Mouse (Mus musculus): ENCODE measurements around the gene Fyb2. TPM values are rescaled to one million over a fixed set of nuclear protein-coding genes. Genes with fewer than 3 reads are reported as not detected.

Gene Fyb2
- polyA plus RNA-seq, 1 experiment, result 3.7 TPM

- TF ChIP-seq CTCF (IDR thresholded peaks at IDR 0.05; ENCODE audit: control insufficient read depth, insufficient read depth, insufficient replicate concordance, low read depth, low read length) (no peak), POLR2A (IDR thresholded peaks at IDR 0.05; ENCODE audit: control insufficient read depth, low read depth, low read length) (no peak)
- H3K4me3 ChIP-seq (ENCODE audit: control insufficient read depth, low read depth, low read length), result no peak overlapping the region
- H3K27me3 ChIP-seq (ENCODE audit: control insufficient read depth, insufficient read depth, low read length), result no peaks in the 10 kb centered on the region
- H3K36me3 ChIP-seq (ENCODE audit: control insufficient read depth, insufficient read depth, low read length), result no peaks in the 10 kb centered on the region
- H3K4me1 ChIP-seq (ENCODE audit: control insufficient read depth, insufficient read depth, low read length), result no peaks in the 10 kb centered on the region
- H3K27ac ChIP-seq (ENCODE audit: control insufficient read depth, insufficient read depth, low read depth, low read length), result no peak overlapping the region
These were observed 117.8 kb downstream of the Fyb2 start for GRCm38 (mm10) chr4:105031104-105031503.

- Histone ChIP-seq H3K4me1 (ENCODE audit: control insufficient read depth, insufficient read depth, low read length) (no peaks in the 10 kb centered on the region), H3K36me3 (ENCODE audit: control insufficient read depth, insufficient read depth, low read length) (no peaks in the 10 kb centered on the region), H3K4me3 (ENCODE audit: control insufficient read depth, low read depth, low read length) (no peak overlapping the region), H3K27ac (ENCODE audit: control insufficient read depth, insufficient read depth, low read depth, low read length) (no peak overlapping the region), H3K27me3 (ENCODE audit: control insufficient read depth, insufficient read depth, low read length) (no peaks in the 10 kb centered on the region)
- no peak for TF ChIP-seq POLR2A (IDR thresholded peaks at IDR 0.05; ENCODE audit: control insufficient read depth, low read depth, low read length)
- no peak for TF ChIP-seq CTCF (IDR thresholded peaks at IDR 0.05; ENCODE audit: control insufficient read depth, insufficient read depth, insufficient replicate concordance, low read depth, low read length)
These were observed 119.9 kb downstream of the Fyb2 start for GRCm38 (mm10) chr4:105033153-105033552.

GRCm38 (mm10) chr4:105034259-105034658, 121.0 kb downstream of the Fyb2 start:
- Histone ChIP-seq H3K27ac (ENCODE audit: control insufficient read depth, insufficient read depth, low read depth, low read length) (no peak overlapping the region), H3K27me3 (ENCODE audit: control insufficient read depth, insufficient read depth, low read length) (no peaks in the 10 kb centered on the region), H3K36me3 (ENCODE audit: control insufficient read depth, insufficient read depth, low read length) (no peaks in the 10 kb centered on the region), H3K4me3 (ENCODE audit: control insufficient read depth, low read depth, low read length) (no peak overlapping the region), H3K4me1 (ENCODE audit: control insufficient read depth, insufficient read depth, low read length) (no peaks in the 10 kb centered on the region)
- no peak for TF ChIP-seq POLR2A (IDR thresholded peaks at IDR 0.05; ENCODE audit: control insufficient read depth, low read depth, low read length)
- no peak for TF ChIP-seq CTCF (IDR thresholded peaks at IDR 0.05; ENCODE audit: control insufficient read depth, insufficient read depth, insufficient replicate concordance, low read depth, low read length)

GRCm38 (mm10) chr4:105050041-105050440, 136.8 kb downstream of the Fyb2 start:
- Histone ChIP-seq H3K36me3 (ENCODE audit: control insufficient read depth, insufficient read depth, low read length) (no peaks in the 10 kb centered on the region), H3K4me3 (ENCODE audit: control insufficient read depth, low read depth, low read length) (no peak overlapping the region), H3K27me3 (ENCODE audit: control insufficient read depth, insufficient read depth, low read length) (no peaks in the 10 kb centered on the region), H3K4me1 (ENCODE audit: control insufficient read depth, insufficient read depth, low read length) (peaks cover 5% of the 10 kb centered on the region), H3K27ac (ENCODE audit: control insufficient read depth, insufficient read depth, low read depth, low read length) (no peak overlapping the region)
- no peak for TF ChIP-seq POLR2A (IDR thresholded peaks at IDR 0.05; ENCODE audit: control insufficient read depth, low read depth, low read length)
- TF ChIP-seq CTCF (IDR thresholded peaks at IDR 0.05; ENCODE audit: control insufficient read depth, insufficient read depth, insufficient replicate concordance, low read depth, low read length), result no peak

GRCm38 (mm10) chr4:105051291-105051690, 138.0 kb downstream of the Fyb2 start:
- Histone ChIP-seq H3K36me3 (ENCODE audit: control insufficient read depth, insufficient read depth, low read length) (no peaks in the 10 kb centered on the region), H3K27me3 (ENCODE audit: control insufficient read depth, insufficient read depth, low read length) (no peaks in the 10 kb centered on the region), H3K4me3 (ENCODE audit: control insufficient read depth, low read depth, low read length) (no peak overlapping the region), H3K27ac (ENCODE audit: control insufficient read depth, insufficient read depth, low read depth, low read length) (no peak overlapping the region), H3K4me1 (ENCODE audit: control insufficient read depth, insufficient read depth, low read length) (no peaks in the 10 kb centered on the region)
- TF ChIP-seq CTCF (IDR thresholded peaks at IDR 0.05; ENCODE audit: control insufficient read depth, insufficient read depth, insufficient replicate concordance, low read depth, low read length), result no peak
- TF ChIP-seq POLR2A (IDR thresholded peaks at IDR 0.05; ENCODE audit: control insufficient read depth, low read depth, low read length), result no peak

Other genes starting within 250 kb of the Fyb2 start
- 23.3 and 25.4 TPM in 2 replicates for gene C8b, start 147.1 kb upstream of the Fyb2 start, polyA plus RNA-seq (2012; rRNA removed)
- not detected in 2 replicates for gene Gm17662, start 56.1 kb upstream of the Fyb2 start, polyA plus RNA-seq (2012; rRNA removed)
- 0.47 and 0.52 TPM in 2 replicates for gene C8a, start 37.1 kb upstream of the Fyb2 start, polyA plus RNA-seq (2012; rRNA removed)
- 0.37 and 0.38 TPM in 2 replicates for gene Prkaa2, start 196.4 kb downstream of the Fyb2 start, polyA plus RNA-seq (2012; rRNA removed)
- 12.3 and 12.5 TPM in 2 replicates for gene Plpp3, start 243.9 kb downstream of the Fyb2 start, polyA plus RNA-seq (2012; rRNA removed)

All from testis, adult 2 months (tissue).